Mouse (Mus musculus) adrenal gland, postnatal 25 days (tissue): ENCODE measurements around the gene Pcsk6. TPM values are rescaled to one million over a fixed set of nuclear protein-coding genes. Genes with fewer than 3 reads are reported as not detected.

ENCODE experiments used
- DNase-seq: peaks from one replicate; pipeline ENCODE4 v3.0.0; 2021; ENCODE audit warnings: mixed read lengths
- total RNA-seq: library from RNA; stranded (reverse); gene quantifications from 2 replicates; pipeline ENCODE4 v1.2.3, GENCODE M21; 2021

Gene Pcsk6
- total RNA-seq, 1 experiment from 2014 or later = 11.6 TPM

- DNase-seq = no peak
Observed at GRCm38 (mm10) chr7:66001035-66001754, 139.7 kb downstream of the Pcsk6 start.

GRCm38 (mm10) chr7:66001797-66002196, 140.3 kb downstream of the Pcsk6 start:
- DNase-seq = no peak

- no peak for DNase-seq
Observed at GRCm38 (mm10) chr7:66003447-66003846, 141.9 kb downstream of the Pcsk6 start.

- no peak for DNase-seq
Observed at GRCm38 (mm10) chr7:66003865-66004638, 142.5 kb downstream of the Pcsk6 start.

GRCm38 (mm10) chr7:66005066-66005465, 143.5 kb downstream of the Pcsk6 start:
- no peak for DNase-seq

GRCm38 (mm10) chr7:66008161-66008891, 146.8 kb downstream of the Pcsk6 start:
- no peak for DNase-seq

- no peak for DNase-seq
Observed at GRCm38 (mm10) chr7:66008892-66009273, 147.3 kb downstream of the Pcsk6 start.

- DNase-seq = no peak
Observed at GRCm38 (mm10) chr7:66010518-66010917, 149.0 kb downstream of the Pcsk6 start.

GRCm38 (mm10) chr7:66027747-66028146, 166.2 kb downstream of the Pcsk6 start:
- DNase-seq = no peak

- no peak for DNase-seq
Observed at GRCm38 (mm10) chr7:66028766-66029512, 167.4 kb downstream of the Pcsk6 start.

- DNase-seq = no peak
Observed at GRCm38 (mm10) chr7:66036809-66037208, 175.3 kb downstream of the Pcsk6 start.

- no peak for DNase-seq
Observed at GRCm38 (mm10) chr7:66038261-66038660, 176.7 kb downstream of the Pcsk6 start.

- no peak for DNase-seq
Observed at GRCm38 (mm10) chr7:66038730-66039129, 177.2 kb downstream of the Pcsk6 start.

- DNase-seq = no peak
Observed at GRCm38 (mm10) chr7:66040026-66040814, 178.7 kb downstream of the Pcsk6 start.

GRCm38 (mm10) chr7:66043552-66044459, 182.3 kb downstream of the Pcsk6 start, which contains the start of gene Gm45213:
TSS of gene Gm45213 (plus strand) at chr7:66043602.
- no peak for DNase-seq

- DNase-seq = no peak
Observed at GRCm38 (mm10) chr7:66044617-66045016, 183.1 kb downstream of the Pcsk6 start.

- DNase-seq = no peak
Observed at GRCm38 (mm10) chr7:66046921-66047918, 185.7 kb downstream of the Pcsk6 start.

- no peak for DNase-seq
Observed at GRCm38 (mm10) chr7:66047975-66048374, 186.4 kb downstream of the Pcsk6 start.
